Mouse (Mus musculus): Measurements from ENCODE around the gene Arhgap10.
A peak's percentile ranks its signal among the peaks of the same experiment; 100 is the strongest.

DNA sequence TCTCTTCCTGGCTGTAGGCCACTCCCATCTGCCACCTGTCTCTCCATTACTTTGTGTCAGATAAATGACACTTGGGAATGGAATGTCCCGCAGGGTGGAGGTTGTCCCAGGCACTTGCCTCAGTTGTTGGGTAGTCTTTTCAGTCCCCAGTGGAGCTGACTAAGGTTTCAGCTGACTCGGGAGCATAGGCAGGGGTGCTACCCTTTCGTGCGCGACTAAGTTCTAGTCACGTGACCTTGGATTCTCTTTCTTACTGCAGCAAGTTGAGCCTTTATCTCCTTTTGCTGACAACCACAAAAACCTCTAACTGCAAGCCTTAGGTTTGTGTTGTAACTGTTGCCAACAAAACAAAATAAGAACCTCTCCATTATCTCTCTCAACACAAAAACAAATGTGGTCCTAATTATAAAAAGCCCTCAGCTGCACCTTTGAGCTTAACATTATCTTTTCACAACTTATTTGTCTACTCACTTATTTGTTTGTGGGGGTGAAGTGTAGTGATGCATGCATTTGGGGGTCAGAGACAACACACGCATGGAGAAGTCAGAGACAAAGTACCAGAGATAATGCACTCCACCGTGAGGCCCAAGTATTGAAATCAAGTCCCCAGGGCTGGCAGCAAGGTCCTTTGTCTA, 16.7 kb upstream of the Arhgap10 start:
- peak; percentile 64 for TF ChIP-seq EP300 (IDR thresholded peaks at IDR 0.05; ENCODE audit: low read depth)
- no peak for TF ChIP-seq CTCF (IDR thresholded peaks at IDR 0.05; ENCODE audit: low read depth)

Data from liver, postnatal 0 days (tissue).